Mouse (Mus musculus) left cerebral cortex, adult 11 months (tissue): ENCODE measurements around the gene Jam2.

Experiments used
- DNase-seq: peaks from one replicate; pipeline ENCODE4 v3.0.0; 2022; ENCODE audit warnings: low spot score

The Jam2 gene

DNA sequence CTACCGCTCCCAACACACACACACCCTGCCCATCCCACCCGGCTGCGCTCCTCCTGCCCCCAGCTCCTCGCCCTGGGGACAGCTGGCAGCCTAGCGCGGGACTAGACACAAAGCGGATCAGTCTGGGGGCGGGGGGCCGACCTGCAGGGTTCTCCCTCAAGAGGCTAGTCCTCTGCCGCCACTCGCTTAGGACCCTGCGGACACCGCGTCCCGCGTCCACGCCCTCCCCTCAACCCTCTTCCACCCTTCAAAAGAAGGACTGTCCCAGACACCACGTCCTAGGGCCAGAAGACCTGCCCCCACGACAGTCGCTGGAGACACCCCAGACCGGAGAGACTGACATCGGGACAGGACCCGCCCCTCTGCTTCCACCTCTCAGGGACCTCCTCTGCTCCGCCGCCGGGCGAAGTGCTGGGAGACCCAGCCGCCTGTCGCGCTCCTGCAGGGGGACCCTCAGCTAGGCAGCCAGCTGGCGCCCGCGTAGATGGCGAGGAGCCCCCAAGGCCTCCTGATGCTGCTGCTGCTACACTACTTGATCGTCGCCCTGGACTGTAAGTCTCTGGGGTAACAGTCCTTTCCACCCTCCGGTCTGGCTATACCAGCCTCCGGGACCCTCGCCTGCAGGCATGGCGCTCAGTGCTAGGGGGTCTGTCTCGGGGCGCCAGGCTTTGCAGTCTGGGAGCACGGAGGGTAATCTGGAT lies at the start of gene Jam2:
TSS of gene Jam2 (plus strand) at position 121 of the 701 bp plus-strand sequence.
- peak; percentile 17 for DNase-seq

DNA sequence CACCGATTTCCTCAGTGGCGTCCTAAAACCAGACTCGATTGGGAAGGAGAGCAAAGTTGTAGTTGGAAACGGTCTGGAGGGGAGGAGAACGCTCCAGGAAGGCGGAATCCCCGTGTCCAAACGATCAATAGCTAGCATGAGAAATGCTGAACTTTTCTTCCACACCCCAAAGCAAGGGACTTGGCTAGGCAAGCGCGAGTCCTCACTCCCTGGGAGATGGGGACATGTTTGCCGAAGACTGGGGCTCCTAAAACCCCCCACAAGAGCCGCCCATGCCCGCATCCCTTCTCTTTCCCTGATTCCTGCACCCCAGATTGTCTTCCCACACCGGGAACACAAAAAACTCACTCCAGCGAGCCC lies 39.1 kb upstream of the Jam2 start:
- no peak for DNase-seq

DNA sequence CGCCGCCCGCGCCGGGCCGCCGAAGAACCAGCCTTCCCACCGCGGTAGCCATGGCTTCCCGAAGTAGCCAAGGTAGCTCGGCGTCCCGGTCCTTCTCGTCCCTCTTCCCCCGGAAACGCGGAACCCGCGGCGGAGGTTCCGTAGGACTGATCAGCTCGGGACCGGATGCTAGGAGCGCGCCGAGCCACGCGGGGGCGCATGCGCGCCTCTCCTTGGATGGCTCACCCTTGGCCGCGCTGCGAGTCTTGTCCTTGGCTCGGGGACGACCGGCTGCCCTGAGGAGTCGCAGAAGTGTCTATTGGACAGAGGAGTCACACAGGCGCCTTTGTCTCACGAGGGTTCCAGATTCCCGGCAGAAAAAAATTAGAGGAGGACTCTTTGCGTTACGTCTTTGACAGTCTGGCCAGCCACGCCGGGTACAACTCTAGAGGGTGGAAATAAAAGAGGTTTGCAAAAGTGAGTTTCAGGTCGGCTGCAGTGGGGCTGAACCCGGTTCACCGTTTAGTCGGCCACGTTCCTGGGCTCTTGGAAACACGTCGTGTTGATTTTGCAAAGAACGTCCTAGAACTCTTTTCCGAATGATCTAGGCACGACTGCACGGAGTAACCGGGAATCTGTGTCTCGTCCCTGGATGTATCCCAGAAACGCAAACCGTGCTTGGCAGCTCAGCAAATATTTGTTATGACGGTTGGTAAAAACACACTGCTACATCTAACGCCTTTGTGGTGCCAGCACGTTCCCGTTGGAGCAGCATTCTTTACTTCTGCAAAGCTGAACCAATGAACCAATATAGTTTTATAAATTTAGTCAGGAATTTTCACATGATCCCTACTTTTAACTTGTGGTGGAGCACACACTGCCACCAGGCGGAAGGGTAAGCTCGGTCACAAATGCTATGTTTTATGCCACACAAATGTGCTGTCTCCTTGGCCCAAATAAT lies 38.5 kb upstream of the Jam2 start, which contains the start of gene Mrpl39:
TSS of gene Mrpl39 (minus strand) at position 577 of the 940 bp plus-strand sequence.
- DNase-seq: peak; percentile 89

DNA sequence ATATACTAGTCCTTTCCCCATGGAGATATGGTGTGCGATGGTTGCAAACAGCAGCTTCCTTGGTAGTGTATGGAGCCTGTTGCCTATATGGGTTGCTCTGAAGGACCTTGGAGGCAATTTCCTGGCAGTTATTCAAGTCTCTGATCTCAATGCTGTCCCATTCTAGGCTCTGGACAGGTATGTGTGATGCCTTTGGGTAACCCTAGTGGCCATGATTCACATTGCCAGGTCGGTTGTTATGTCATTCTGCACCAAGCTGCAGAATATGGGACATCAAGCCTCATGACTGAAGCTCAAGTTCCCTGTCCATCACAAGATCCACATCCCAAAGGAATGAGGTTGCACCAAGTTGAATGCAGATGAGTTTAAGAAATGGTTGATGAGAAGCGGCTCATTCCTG lies 36.6 kb upstream of the Jam2 start:
- no peak for DNase-seq

DNA sequence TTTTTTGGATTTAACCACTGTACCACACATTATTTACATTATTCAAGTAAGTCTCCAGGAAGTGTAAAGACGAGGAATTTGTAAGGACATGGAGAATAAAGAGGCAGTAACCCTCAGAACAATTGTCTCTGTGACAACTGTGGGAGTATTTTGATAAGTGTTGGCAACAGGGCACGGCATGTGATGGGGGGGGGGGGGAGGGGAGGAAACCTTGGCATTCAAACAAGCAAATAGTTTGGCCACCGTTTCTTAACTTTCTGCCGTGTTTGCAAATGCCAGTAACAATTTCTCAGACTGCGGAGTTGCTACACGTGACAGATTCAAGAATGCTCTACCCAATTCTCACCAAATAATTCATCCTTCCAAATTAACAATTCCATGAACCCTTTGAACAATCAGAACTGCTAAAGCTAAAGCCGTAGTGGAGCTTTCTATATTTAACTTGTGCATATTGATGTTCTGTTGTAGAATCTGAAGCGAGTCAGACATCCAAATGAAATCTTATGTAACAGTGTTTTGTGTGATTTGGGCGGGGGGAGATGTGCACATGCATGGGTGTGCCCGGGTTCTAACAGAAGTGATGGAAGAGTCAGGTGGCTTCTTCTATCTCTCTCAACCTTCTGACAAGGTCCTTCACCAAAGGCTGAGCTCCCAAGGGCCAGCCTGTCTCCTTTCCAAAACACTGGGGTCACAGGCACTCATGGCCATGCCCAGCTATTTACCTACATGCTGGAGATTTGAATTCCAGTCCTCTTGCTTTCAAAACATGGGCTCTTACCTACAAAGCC lies 29.0 kb upstream of the Jam2 start:
- DNase-seq: no peak

DNA sequence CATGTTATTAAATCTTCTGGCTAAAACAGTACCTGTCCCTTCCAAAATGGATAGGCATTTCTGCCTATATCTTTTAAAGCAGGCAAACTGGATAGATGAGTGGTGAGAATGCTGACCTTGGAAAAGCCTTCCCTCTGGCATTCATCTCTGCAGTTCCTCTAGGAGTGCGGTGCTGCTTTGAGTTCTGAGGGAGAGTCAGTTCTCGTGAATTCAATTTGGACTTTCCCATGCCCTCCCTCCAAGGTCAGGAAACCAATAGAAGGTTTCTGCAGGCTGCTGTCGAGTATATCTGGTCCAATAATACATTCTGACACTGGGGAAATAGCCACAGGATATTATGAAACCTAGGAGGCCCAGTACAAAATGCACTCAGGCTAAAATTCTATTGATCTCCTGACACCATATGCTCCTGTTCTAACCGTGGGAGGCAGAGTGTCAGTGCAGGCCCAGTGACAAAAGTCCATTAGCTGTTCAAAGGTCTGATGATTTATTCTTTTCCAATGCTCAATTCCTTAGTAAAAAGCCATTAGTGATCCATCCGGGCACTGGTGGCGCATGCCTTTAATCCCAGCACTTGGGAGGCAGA lies 28.1 kb upstream of the Jam2 start:
- no peak for DNase-seq

DNA sequence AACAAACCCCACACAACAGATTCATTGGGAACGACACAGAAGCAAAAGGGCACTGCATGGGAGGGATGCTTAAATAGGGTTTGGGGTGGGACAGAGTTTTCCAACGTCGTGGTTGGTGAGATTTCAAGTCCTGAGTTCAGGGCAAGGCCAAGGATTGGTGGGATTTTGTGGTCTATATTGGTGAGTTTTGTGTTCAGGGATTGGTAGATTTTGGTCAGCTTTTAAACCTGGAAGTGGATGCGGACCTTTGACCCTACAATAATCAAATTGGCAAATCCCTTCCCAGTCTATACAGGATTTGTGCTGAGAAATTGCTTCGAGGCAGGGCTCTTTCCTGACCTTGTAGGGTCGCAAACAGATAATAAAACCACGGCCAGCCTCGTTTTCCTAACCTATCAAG lies 6.0 kb upstream of the Jam2 start:
- no peak for DNase-seq

DNA sequence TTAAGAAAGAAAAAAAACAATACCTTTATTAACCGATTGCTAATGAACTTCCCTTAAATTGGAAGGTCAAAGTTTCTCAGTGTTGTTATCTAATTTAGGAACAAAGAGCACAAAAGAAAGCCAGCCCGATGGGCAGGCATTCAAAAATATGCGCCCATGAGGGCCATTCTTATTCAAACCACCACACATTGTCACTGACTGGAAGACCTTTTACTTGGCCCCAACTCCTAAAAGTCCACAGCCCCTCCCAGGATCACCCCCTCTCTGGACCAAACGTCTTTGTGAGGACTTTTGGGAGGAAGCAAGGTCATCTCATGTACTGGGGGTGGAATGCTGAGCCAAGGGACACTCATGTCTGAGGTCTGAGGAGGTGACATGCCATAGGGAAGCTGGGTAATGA lies 4.7 kb upstream of the Jam2 start:
- DNase-seq: no peak

DNA sequence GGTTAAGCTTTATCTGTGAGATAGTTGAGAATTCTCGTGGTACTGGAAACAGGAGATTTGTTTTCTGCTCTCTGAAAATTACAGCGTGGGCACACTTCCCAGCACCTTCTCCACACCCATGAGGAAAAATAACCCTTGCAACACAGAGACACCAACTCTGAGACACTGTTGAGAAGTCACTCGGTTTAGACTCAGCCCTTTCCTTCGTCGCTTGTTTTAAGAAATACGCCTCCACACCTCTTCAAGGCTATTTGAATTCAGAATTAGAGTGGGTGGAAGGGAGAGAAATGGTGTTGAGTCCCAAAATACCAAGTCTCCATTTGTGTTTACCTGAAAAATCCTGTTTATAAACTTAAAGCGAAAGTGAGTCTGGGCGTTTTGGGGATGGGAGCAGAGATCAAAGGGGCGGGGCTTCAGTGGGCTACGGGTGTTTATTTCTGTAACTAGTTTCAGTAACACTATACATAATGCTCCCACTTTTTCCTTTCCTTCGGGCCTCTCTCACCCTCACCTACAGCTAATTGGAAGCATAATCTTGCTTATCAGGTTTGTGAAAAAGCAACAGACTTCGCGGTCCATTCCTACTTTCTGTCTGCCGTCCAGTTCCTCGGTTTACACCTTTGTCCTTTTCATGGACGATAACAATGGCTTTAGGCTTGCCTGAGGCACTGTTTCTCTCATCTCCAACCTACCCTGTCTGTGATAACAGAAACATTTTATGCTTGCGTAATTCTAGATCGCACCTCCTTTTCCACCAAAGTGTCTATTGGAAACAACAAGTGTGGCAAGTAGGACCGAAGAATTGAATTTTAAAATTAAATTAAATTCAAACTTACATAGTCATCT lies 4.1 kb upstream of the Jam2 start:
- DNase-seq: no peak

DNA sequence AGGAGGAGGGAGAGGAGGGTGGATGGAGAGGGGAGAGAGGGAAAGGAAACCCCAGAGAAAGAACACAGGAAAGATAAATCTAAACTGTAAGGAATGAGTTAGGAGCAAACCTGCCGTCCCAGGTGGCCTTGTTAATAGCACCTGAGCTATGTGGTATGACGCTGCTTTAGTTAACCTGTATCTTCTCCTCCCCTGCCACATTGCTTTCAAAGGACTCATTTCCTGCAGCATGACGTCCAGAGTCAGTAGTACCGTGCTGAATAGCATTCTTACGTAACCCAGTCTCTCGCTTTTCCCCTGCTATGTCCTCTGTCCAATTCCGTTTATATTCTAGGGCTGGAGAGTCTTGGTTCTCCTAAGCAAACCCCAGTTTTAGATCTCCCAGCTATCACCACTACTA lies 3.0 kb upstream of the Jam2 start:
- DNase-seq: no peak

DNA sequence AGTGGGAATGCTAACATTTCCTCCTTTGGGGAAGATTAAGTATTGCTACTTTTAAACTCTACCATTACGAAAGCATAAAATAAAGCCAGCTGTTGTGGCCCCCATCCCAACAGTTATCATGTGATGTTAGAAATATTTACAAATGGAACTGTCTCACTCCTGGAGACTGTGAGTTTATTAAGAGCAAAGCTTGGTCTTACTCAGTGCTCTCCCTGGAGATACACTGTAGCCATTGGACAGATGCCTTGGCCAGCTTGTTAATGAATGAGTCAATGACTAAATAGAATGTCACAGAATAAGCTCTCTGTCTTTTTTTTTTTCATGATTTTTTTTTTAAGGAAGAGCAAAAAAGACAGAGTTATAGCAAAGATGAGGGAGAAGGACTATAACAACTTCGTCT lies 2.5 kb upstream of the Jam2 start:
- DNase-seq: no peak

DNA sequence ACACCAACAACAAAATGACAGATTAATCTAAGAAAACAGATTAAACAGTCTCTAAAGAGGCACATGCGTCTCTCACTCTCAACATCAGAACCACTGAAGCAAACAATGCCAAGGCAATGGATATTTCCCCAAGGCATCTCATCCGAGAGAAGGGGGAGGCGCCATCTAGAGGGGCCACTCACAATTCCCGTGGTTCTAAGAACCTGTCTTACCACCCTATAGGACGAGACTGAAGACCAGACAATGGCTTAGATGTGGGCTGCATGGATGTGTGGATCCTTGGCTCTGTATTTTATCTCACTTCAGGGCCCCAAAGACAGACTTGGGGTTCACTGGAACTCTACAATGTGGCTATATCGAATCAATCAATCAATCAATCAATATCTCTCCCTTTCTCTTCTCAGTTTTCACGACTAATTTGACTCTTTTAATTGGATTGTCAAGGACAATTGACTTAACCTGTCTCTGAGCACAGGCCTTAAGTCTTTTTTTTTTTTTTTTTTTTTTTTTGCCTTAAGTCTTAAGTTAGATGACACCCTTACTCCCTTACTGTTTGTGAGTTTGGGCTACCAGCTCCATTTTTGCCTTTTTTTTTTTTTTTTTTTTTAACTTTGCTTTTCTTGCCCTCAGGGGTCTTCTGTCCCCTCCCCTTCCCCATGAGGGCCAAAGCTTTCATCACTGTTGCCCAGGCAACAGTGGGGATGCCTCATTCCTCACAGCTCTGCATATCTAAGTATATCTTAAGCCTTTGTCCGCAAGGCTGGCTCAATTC lies 1.2 kb upstream of the Jam2 start:
- DNase-seq: no peak

DNA sequence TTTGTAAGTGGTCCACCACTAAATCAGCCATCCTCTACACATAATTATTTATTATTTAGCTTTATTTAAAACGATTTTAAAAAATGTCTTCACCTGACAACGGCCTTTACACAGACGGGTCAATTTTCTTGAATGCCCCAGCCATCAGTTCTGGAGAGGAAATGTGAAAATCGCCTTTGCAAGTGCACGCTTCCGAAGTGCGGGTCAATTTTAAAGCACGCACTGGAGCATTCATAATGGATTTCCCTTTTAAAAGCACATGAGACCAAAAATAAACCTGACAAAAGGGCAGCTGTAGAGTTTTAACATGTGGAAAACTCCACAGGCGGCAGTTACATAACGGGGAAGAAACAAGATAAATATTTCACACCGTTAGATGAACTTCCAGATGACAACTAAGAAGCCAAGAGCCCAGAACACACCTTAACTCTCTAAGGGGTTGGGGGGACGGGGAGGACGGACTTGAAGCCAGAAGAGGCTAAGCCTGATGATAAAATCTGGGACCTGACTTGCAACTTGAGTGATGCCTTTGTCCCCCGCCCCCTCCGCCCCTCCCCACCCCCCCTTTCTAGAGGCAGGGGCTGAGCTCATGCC lies 558 bp upstream of the Jam2 start:
- no peak for DNase-seq

DNA sequence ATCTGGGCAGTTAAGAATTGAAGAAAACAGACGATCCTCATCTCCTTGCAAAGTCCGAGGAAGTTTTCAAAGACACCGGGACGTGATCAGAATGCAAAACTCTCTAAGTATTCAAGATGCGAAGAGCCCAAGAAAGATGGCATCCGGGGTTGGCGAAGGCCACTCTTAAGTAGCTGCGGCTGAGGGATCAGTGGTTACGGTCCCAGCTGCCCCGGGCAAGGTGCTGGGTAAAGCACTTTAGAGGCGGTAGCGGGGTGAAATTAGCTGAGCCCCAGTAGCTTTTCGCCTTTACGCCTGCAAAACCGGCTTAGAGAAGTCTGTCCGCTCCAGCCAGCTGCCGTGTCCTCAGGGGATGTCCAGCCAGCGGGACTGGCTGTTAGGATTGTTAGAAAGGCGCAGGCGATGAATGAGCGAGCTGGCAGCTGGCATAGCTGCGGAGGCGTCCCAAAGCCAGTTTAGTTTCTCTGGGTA lies 873 bp downstream of the Jam2 start:
- DNase-seq: peak; percentile 28

DNA sequence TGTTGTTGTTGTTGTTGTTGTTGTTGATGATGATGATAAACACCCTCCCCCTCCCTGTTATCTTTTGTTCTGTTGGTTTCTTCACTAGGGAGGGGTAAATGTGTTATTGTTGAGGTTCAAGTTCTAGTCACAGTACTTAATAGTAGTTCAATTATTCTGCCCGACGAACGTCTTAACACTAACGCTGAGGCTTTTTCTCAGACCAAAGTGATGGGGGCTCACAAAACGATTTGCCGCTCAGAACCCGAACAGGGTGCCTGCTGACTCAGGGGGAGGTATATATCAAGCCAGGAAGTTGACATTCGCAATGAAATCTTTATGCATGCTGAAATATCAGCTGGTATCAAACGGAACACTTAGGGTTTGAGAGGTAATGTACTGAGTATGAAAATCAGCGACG lies 1.4 kb downstream of the Jam2 start:
- DNase-seq: no peak

DNA sequence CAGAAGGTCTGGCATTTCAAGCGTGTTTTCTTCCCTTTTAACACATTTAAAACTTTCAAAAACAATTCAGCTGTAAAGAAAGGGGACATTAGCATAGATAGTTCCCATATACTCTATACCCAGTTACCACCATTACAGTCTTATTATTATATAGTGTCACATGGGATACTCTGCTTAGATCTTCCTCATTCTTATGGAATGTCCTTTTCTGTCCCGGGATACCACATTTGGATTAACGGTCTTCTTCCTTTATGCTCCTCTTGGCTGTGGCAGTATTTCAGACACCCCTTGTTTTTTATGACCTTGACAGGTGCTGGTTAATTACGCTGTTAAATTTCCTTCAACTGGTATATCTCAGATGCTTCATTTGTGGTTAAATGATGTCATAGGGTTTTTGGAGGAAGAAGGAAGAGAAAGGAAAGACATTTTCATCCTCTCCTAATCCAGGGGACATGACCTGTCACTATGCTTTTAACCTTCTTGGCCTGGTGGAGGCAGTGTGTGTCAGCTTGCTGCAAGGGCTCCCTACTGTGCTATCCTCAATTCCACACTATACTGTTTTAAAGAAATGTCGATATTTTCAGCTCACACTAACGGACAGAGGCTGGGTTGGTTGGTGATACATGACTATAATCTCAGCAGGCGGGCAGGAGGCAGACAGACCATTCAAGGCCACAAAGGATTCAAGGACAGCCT lies 2.3 kb downstream of the Jam2 start:
- no peak for DNase-seq

DNA sequence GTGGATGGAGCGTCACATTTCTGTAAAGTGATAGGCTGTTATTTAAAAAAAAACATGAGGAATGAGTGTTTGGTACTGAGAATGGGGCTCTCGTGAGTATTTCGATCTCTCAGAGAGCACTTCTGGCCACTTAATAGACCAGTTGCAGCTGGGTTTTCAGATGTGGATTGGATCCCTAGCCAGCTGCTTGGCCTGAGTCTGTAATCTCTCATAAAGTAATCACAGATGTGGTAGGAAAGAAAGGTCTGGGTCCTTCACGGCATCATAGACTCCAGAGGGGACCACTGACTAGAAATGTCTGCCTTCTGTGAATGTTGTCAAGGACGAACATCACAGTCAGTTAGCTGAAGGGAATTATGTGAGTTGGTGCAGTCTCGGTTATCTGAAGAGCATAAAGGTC lies 4.5 kb downstream of the Jam2 start:
- no peak for DNase-seq

DNA sequence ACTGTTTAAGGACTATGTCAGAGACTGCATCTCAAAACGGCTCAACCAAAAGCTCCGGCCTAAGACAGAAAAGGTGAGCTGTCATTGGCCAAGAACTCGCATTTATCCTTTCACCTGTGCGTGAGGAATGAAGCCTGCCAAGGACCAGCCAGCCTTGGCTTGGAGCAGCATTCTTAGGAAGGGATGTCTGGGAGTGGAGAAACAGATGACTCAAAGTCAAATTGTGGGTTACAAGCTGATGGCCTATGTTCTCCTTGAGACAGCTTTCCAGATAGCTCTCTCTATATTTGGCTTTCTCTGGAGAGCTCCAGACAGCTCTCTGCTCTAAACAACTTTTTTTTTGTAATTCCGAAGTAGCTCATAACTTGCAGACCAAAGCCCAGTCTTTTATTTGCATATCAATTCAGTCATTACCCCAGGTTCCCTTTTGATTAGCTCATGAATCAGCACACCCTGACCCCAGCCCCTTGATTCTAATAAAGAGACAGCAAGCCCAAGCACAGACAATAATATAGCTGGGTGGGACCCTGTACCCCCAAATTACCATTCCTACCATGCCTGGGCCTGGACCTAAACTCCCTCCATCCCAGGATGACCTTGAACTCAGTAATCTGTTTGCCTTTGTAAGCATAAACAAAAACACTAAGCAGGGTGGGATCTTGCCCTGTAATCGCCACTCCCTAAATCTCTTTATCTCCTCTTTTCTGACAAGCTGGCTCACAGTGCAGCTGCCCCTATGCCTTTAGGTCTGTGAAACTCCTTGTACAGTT lies 5.1 kb downstream of the Jam2 start:
- no peak for DNase-seq

DNA sequence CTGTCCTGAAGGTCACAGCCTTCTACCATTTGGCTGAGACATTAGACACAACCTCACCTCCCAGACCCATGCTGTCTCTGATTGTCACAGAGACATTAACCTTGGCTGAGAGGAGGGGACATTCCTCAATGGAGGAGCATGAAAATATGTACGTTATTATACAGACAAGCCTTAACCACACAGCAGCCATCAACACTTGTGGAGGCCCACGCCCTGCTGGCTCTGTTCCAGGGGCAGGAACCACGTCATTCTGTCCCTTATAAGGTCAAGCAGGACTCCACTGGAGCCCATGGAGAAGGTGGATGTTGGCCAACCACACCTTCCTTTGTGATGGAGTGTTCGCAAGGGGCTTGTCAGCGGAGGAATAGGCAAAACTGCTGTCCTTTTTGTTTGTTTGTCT lies 5.8 kb downstream of the Jam2 start:
- DNase-seq: no peak
